Mouse (Mus musculus): ENCODE measurements around the gene Rnf26. TPM values are rescaled to one million over a fixed set of nuclear protein-coding genes. Genes with fewer than 3 reads are reported as not detected.
"Not testable (repeated sequence)": the region's sequence is repeated elsewhere in the genome, so short reads cannot be mapped to it uniquely, and the experiment has no call there.

Rnf26 gene
- polyA plus RNA-seq, 1 experiment from 2014 or later: 33.7 TPM

GRCm38 (mm10) chr9:44124317-44124716 is 11.0 kb upstream of the Rnf26 start:
- Histone ChIP-seq H3K36me3 (no peaks in the 10 kb centered on the region), H3K4me2 (no peak overlapping the region), H3K4me3 (replicated peaks) (no peak overlapping the region), H3K9ac (replicated peaks) (no peak overlapping the region), H3K27me3 (replicated peaks) (no peaks in the 10 kb centered on the region), H3K9me3 (replicated peaks) (no peaks in the 10 kb centered on the region), H3K27ac (replicated peaks) (no peak overlapping the region), H3K4me1 (peaks cover 13% of the 10 kb centered on the region)
- ATAC-seq (ENCODE audit: low FRiP score): no peak
- WGBS: 70% methylated on average over 6 of the region's 6 CpGs

GRCm38 (mm10) chr9:44119948-44120465 is 6.7 kb upstream of the Rnf26 start:
- ATAC-seq (ENCODE audit: low FRiP score): no peak
- WGBS: 79% methylated on average over 8 of the region's 8 CpGs

GRCm38 (mm10) chr9:44119011-44119410 is 5.7 kb upstream of the Rnf26 start:
- no peaks in the 10 kb centered on the region for H3K9me3 ChIP-seq (replicated peaks)
- no peak overlapping the region for H3K27ac ChIP-seq (replicated peaks)
- no peak overlapping the region for H3K4me3 ChIP-seq (replicated peaks)
- H3K9ac ChIP-seq (replicated peaks): no peak overlapping the region
- ATAC-seq (ENCODE audit: low FRiP score): no peak
- H3K27me3 ChIP-seq (replicated peaks): no peaks in the 10 kb centered on the region
- 47% methylated on average over 5 of the region's 5 CpGs for WGBS
- no peaks in the 10 kb centered on the region for H3K4me1 ChIP-seq
- H3K36me3 ChIP-seq: no peaks in the 10 kb centered on the region
- H3K4me2 ChIP-seq: no peak overlapping the region

More at GRCm38 (mm10) chr9:44119948-44120465, 6.7 kb upstream of the Rnf26 start:
- Histone ChIP-seq H3K4me3 (replicated peaks) (no peak overlapping the region), H3K4me1 (no peaks in the 10 kb centered on the region), H3K4me2 (no peak overlapping the region), H3K36me3 (no peaks in the 10 kb centered on the region), H3K27me3 (replicated peaks) (no peaks in the 10 kb centered on the region), H3K27ac (replicated peaks) (no peak overlapping the region), H3K9me3 (replicated peaks) (no peaks in the 10 kb centered on the region), H3K9ac (replicated peaks) (no peak overlapping the region)

GRCm38 (mm10) chr9:44116182-44116581 is 2.9 kb upstream of the Rnf26 start:
- ATAC-seq (ENCODE audit: low FRiP score): no peak
- WGBS: 93% methylated on average over 4 of the region's 4 CpGs
- H3K9me3 ChIP-seq (replicated peaks): no peaks in the 10 kb centered on the region
- H3K4me2 ChIP-seq: no peak overlapping the region
- H3K4me1 ChIP-seq: peaks cover 12% of the 10 kb centered on the region
- H3K27me3 ChIP-seq (replicated peaks): no peaks in the 10 kb centered on the region
- H3K27ac ChIP-seq (replicated peaks): no peak overlapping the region
- H3K4me3 ChIP-seq (replicated peaks): no peak overlapping the region
- H3K36me3 ChIP-seq: no peaks in the 10 kb centered on the region
- no peak overlapping the region for H3K9ac ChIP-seq (replicated peaks)

GRCm38 (mm10) chr9:44115599-44115998 is 2.3 kb upstream of the Rnf26 start:
- H3K36me3 ChIP-seq: no peaks in the 10 kb centered on the region
- no peak overlapping the region for H3K4me3 ChIP-seq (replicated peaks)
- H3K9me3 ChIP-seq (replicated peaks): no peaks in the 10 kb centered on the region
- no peak overlapping the region for H3K9ac ChIP-seq (replicated peaks)
- H3K27ac ChIP-seq (replicated peaks): no peak overlapping the region
- H3K4me2 ChIP-seq: no peak overlapping the region
- 93% methylated on average over 9 of the region's 9 CpGs for WGBS
- ATAC-seq (ENCODE audit: low FRiP score): no peak
- peaks cover 16% of the 10 kb centered on the region for H3K4me1 ChIP-seq
- no peaks in the 10 kb centered on the region for H3K27me3 ChIP-seq (replicated peaks)

- peaks cover 27% of the 10 kb centered on the region for H3K4me1 ChIP-seq
- no peak overlapping the region for H3K27ac ChIP-seq (replicated peaks)
- H3K4me3 ChIP-seq (replicated peaks): no peak overlapping the region
- no peak overlapping the region for H3K9ac ChIP-seq (replicated peaks)
- no peak overlapping the region for H3K4me2 ChIP-seq
- 93% methylated on average over 2 of the region's 2 CpGs for WGBS
- H3K27me3 ChIP-seq (replicated peaks): no peaks in the 10 kb centered on the region
- H3K9me3 ChIP-seq (replicated peaks): no peaks in the 10 kb centered on the region
- no peak for ATAC-seq (ENCODE audit: low FRiP score)
- H3K36me3 ChIP-seq: no peaks in the 10 kb centered on the region
Observed at GRCm38 (mm10) chr9:44114453-44114852, 1.1 kb upstream of the Rnf26 start.

GRCm38 (mm10) chr9:44111909-44112308 is 1.4 kb downstream of the Rnf26 start:
- H3K9me3 ChIP-seq (replicated peaks); ATAC-seq (ENCODE audit: low FRiP score); H3K27ac ChIP-seq (replicated peaks); H3K9ac ChIP-seq (replicated peaks); H3K36me3 ChIP-seq; H3K4me3 ChIP-seq (replicated peaks); H3K27me3 ChIP-seq (replicated peaks): not testable (repeated sequence)
- WGBS: 71% methylated on average over 10 of the region's 12 CpGs
- peaks cover 52% of the 10 kb centered on the region for H3K4me1 ChIP-seq
- H3K4me2 ChIP-seq: peak overlapping the region; percentile 60

- Histone ChIP-seq H3K4me3 (replicated peaks) (no peak overlapping the region), H3K27me3 (replicated peaks) (no peaks in the 10 kb centered on the region), H3K4me1 (peaks cover 61% of the 10 kb centered on the region), H3K36me3 (peaks cover 4% of the 10 kb centered on the region; the same call in 1 of the 2 replicates), H3K9ac (replicated peaks) (no peak overlapping the region; the same call in 1 of the 2 replicates), H3K27ac (replicated peaks) (no peak overlapping the region), H3K9me3 (replicated peaks) (no peaks in the 10 kb centered on the region), H3K4me2 (peak overlapping the region; percentile 42)
- ATAC-seq (ENCODE audit: low FRiP score): no peak
- 34% methylated on average over 9 of the region's 9 CpGs for WGBS
Observed at GRCm38 (mm10) chr9:44109360-44110095, 3.8 kb downstream of the Rnf26 start.

GRCm38 (mm10) chr9:44108269-44109055 is 4.9 kb downstream of the Rnf26 start:
- H3K9ac ChIP-seq (replicated peaks): no peak overlapping the region; the same call in 1 of the 2 replicates
- H3K4me2 ChIP-seq: peak overlapping the region; percentile 42
- ATAC-seq (ENCODE audit: low FRiP score): no peak
- 76% methylated on average over 31 of the region's 31 CpGs for WGBS
- H3K4me1 ChIP-seq: peaks cover 57% of the 10 kb centered on the region
- H3K9me3 ChIP-seq (replicated peaks): no peaks in the 10 kb centered on the region
- H3K27ac ChIP-seq (replicated peaks): peak overlapping the region; percentile 76; the same call in 1 of the 2 replicates
- peaks cover 4% of the 10 kb centered on the region; the same call in 1 of the 2 replicates for H3K36me3 ChIP-seq
- H3K4me3 ChIP-seq (replicated peaks): no peak overlapping the region
- no peaks in the 10 kb centered on the region for H3K27me3 ChIP-seq (replicated peaks)

GRCm38 (mm10) chr9:44107557-44108179 is 5.6 kb downstream of the Rnf26 start:
- Histone ChIP-seq H3K4me1 (peaks cover 57% of the 10 kb centered on the region), H3K36me3 (peaks cover 4% of the 10 kb centered on the region; the same call in 1 of the 2 replicates), H3K4me2 (peak overlapping the region; percentile 42), H3K4me3 (replicated peaks) (no peak overlapping the region), H3K27ac (replicated peaks) (peak overlapping the region; percentile 76), H3K9me3 (replicated peaks) (no peaks in the 10 kb centered on the region), H3K9ac (replicated peaks) (0 out of 2 replicates have a peak overlapping the region, but pooled peaks have one; percentile 10), H3K27me3 (replicated peaks) (no peaks in the 10 kb centered on the region)
- peak; percentile 2; the same call in 1 of the 2 replicates for ATAC-seq (ENCODE audit: low FRiP score)
- WGBS: 40% methylated on average over 25 of the region's 25 CpGs

GRCm38 (mm10) chr9:44107110-44107509 is 6.2 kb downstream of the Rnf26 start, which contains the start of gene C1qtnf5:
Gene C1qtnf5 (plus strand): TSS chr9:44107245.
- H3K27me3 ChIP-seq (replicated peaks): no peaks in the 10 kb centered on the region
- H3K4me3 ChIP-seq (replicated peaks): no peak within 1 kb of the TSS
- H3K9ac ChIP-seq (replicated peaks): 0 out of 2 replicates have a peak within 1 kb of the TSS, but pooled peaks have one; percentile 10
- peak; percentile 69 for ATAC-seq (ENCODE audit: low FRiP score)
- WGBS: 24% methylated on average over 8 of the region's 8 CpGs
- H3K4me1 ChIP-seq: peaks cover 55% of the 10 kb centered on the region
- H3K27ac ChIP-seq (replicated peaks): peak within 1 kb of the TSS; percentile 76
- H3K9me3 ChIP-seq (replicated peaks): no peaks in the 10 kb centered on the region
- peak within 1 kb of the TSS; percentile 42 for H3K4me2 ChIP-seq
- peaks cover 4% of the 10 kb centered on the region; the same call in 1 of the 2 replicates for H3K36me3 ChIP-seq

Measured in neural tube, embryonic 15.5 days (tissue).